Mouse (Mus musculus): ENCODE results near the gene Efs. TPM values are rescaled to one million over a fixed set of nuclear protein-coding genes. Genes with fewer than 3 reads are reported as not detected.

The Efs gene
- polyA plus RNA-seq, 1 experiment from 2014 or later = 42.4 TPM

DNA sequence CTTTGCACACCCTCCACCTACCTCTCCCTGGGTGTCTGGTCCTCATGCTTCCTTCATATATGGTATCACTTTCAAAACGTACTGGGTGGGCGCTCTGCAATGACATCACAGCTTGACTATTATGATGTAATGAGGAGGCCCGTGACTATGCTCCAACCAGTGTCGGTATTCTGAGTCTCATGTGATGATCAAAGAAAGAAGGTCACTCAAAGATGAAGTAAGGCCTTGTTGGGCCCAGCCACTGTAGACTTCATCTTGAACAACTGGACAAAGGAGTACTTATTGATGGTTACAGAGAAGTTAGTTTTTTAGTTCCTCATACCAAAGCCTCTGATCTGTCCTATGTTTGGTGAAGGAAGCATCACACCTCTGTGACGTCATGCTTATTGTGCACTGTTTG is 55.1 kb downstream of the Efs start, which contains the start of gene Homez:
Homez (minus strand) TSS at position 101 of the 400 bp plus-strand sequence.
- Histone ChIP-seq H3K27me3 (replicated peaks; ENCODE audit: low read depth, poor library complexity, severe bottlenecking) (peaks cover 19% of the 10 kb centered on the region; the same call in 1 of the 2 replicates), H3K9me3 (no peaks in the 10 kb centered on the region), H3K4me1 (peaks cover 4% of the 10 kb centered on the region), H3K36me3 (replicated peaks) (no peaks in the 10 kb centered on the region), H3K27ac (replicated peaks) (no peak within 1 kb of the TSS), H3K4me3 (no peak within 1 kb of the TSS)
- 89% methylated on average over 5 of the region's 5 CpGs for WGBS
- DNase-seq (ENCODE audit: low spot score) = no peak

DNA sequence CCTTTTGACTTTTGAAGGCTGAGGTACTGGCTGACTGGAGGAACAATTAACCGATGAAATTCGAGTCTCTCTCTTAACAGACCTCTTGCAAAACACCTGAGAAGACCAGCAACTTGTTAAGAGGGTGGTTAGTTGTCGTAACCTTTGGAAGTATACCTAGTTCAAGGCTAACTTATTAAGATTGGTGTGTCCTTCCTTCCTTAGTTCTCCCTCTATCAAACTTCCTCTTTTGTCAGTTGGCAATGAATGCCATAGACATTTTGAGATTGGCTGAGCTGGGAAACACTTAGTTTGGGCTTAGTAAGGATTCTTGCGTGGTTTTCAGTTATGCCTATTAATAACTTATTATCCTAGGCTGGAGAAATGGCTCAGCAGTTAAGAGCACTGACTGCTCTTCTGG is 57.9 kb downstream of the Efs start:
- Histone ChIP-seq H3K4me1 (peaks cover 5% of the 10 kb centered on the region), H3K27me3 (replicated peaks; ENCODE audit: low read depth, poor library complexity, severe bottlenecking) (no peaks in the 10 kb centered on the region), H3K9me3 (no peaks in the 10 kb centered on the region), H3K4me3 (no peak overlapping the region), H3K27ac (replicated peaks) (no peak overlapping the region), H3K36me3 (replicated peaks) (no peaks in the 10 kb centered on the region)
- WGBS = 87% methylated on average over 4 of the region's 4 CpGs
- no peak for DNase-seq (ENCODE audit: low spot score)

DNA sequence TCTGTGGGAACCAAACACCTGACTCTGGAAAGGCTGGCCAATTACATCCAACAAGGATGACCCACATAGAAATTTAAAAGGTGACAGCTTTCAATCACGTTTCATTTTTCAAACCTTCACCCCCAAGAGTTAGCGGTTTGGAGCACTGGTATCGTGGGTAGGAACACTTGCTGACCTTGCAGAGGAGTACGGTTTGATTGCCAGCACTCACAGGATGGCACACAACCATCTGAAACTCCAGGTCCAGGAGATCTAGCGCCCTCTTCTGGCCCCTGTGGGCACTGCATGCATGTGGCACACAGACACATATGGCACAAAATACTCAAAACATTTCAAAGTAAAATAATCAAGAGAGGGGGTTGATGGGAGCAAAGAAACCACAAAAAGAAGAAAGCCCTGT is 59.0 kb downstream of the Efs start:
- H3K36me3 ChIP-seq (replicated peaks) = no peaks in the 10 kb centered on the region
- H3K27me3 ChIP-seq (replicated peaks; ENCODE audit: low read depth, poor library complexity, severe bottlenecking) = no peaks in the 10 kb centered on the region
- no peaks in the 10 kb centered on the region for H3K9me3 ChIP-seq
- no peak overlapping the region for H3K4me3 ChIP-seq
- DNase-seq (ENCODE audit: low spot score) = peak; percentile 39
- peaks cover 14% of the 10 kb centered on the region for H3K4me1 ChIP-seq
- WGBS = 54% methylated on average over 5 of the region's 5 CpGs
- H3K27ac ChIP-seq (replicated peaks) = no peak overlapping the region

MicroRNAs within 50 kb of the gene (microRNA counts, 519-probe panel; counts per million panel counts)
- 188 counts per million, percentile 57 among the panel's probes with 10 or more counts for microRNA mmu-miR-208a
- 188 counts per million, percentile 57 among the panel's probes with 10 or more counts for microRNA mmu-miR-208b

Small RNA genes lying within 50 kb of the gene (microRNA-seq; reads per million reads assigned to microRNA genes)
- 12.5 reads per million, percentile 23 among the genes with 10 or more reads in this experiment for gene Mir208a
- 108 reads per million, percentile 50 among the genes with 10 or more reads in this experiment for gene Mir208b

Other genes starting within 250 kb of the Efs start
- gene 1700123O20Rik, start 239.9 kb downstream of the Efs start, polyA plus RNA-seq (2016; fragmentation: Nextera tagmentation; extraction: Ambion mirVana) = 115 and 116 TPM in 2 replicates
- gene Acin1, start 239.2 kb downstream of the Efs start, polyA plus RNA-seq (2016; fragmentation: Nextera tagmentation; extraction: Ambion mirVana) = 150 and 152 TPM in 2 replicates
- gene Gm29776, start 227.3 kb downstream of the Efs start, polyA plus RNA-seq (2016; fragmentation: Nextera tagmentation; extraction: Ambion mirVana) = 0.10 and 0.12 TPM in 2 replicates
- gene Cebpe, start 214.0 kb downstream of the Efs start, polyA plus RNA-seq (2016; fragmentation: Nextera tagmentation; extraction: Ambion mirVana) = not detected in 2 replicates
- gene Slc7a8, start 144.2 kb downstream of the Efs start, polyA plus RNA-seq (2016; fragmentation: Nextera tagmentation; extraction: Ambion mirVana) = 1.3 and 1.6 TPM in 2 replicates
- gene Rnf212b, start 112.0 kb downstream of the Efs start, polyA plus RNA-seq (2016; fragmentation: Nextera tagmentation; extraction: Ambion mirVana) = not detected in 2 replicates
- 20.3 and 22.1 TPM in 2 replicates for gene Homez, start 55.2 kb downstream of the Efs start, polyA plus RNA-seq (2016; fragmentation: Nextera tagmentation; extraction: Ambion mirVana)
- gene Ppp1r3e, start 48.6 kb downstream of the Efs start, polyA plus RNA-seq (2016; fragmentation: Nextera tagmentation; extraction: Ambion mirVana) = 0.56 and 0.60 TPM in 2 replicates
- gene Bcl2l2, start 42.7 kb downstream of the Efs start, polyA plus RNA-seq (2016; fragmentation: Nextera tagmentation; extraction: Ambion mirVana) = 2.3 and 2.5 TPM in 2 replicates
- 0.14 and 0.25 TPM in 2 replicates for gene Gm20521, start 42.7 kb downstream of the Efs start, polyA plus RNA-seq (2016; fragmentation: Nextera tagmentation; extraction: Ambion mirVana)
- 173 TPM in 2 replicates for gene Pabpn1, start 33.6 kb downstream of the Efs start, polyA plus RNA-seq (2016; fragmentation: Nextera tagmentation; extraction: Ambion mirVana)
- gene Slc22a17, start 13.0 kb downstream of the Efs start, polyA plus RNA-seq (2016; fragmentation: Nextera tagmentation; extraction: Ambion mirVana) = 41.4 and 45.7 TPM in 2 replicates
- 0.14 TPM in 1 of 2 replicates, not detected in the other for gene Il25, start 6.6 kb upstream of the Efs start, polyA plus RNA-seq (2016; fragmentation: Nextera tagmentation; extraction: Ambion mirVana)
- 2.2 and 2.7 TPM in 2 replicates for gene Cmtm5, start 10.1 kb upstream of the Efs start, polyA plus RNA-seq (2016; fragmentation: Nextera tagmentation; extraction: Ambion mirVana)
- gene Myh6, start 40.8 kb upstream of the Efs start, polyA plus RNA-seq (2016; fragmentation: Nextera tagmentation; extraction: Ambion mirVana) = 0.26 and 2.0 TPM in 2 replicates
- not detected in 2 replicates for gene Gm17428, start 50.8 kb upstream of the Efs start, polyA plus RNA-seq (2016; fragmentation: Nextera tagmentation; extraction: Ambion mirVana)
- 1.9 and 8.4 TPM in 2 replicates for gene Myh7, start 68.5 kb upstream of the Efs start, polyA plus RNA-seq (2016; fragmentation: Nextera tagmentation; extraction: Ambion mirVana)
- gene Ngdn, start 89.3 kb upstream of the Efs start, polyA plus RNA-seq (2016; fragmentation: Nextera tagmentation; extraction: Ambion mirVana) = 91.1 and 94.2 TPM in 2 replicates
- gene Zfhx2, start 166.2 kb upstream of the Efs start, polyA plus RNA-seq (2016; fragmentation: Nextera tagmentation; extraction: Ambion mirVana) = 6.1 and 6.8 TPM in 2 replicates
- gene Thtpa, start 168.7 kb upstream of the Efs start, polyA plus RNA-seq (2016; fragmentation: Nextera tagmentation; extraction: Ambion mirVana) = 22.4 and 22.8 TPM in 2 replicates
- 14.5 and 15.8 TPM in 2 replicates for gene Ap1g2, start 180.5 kb upstream of the Efs start, polyA plus RNA-seq (2016; fragmentation: Nextera tagmentation; extraction: Ambion mirVana)
- gene Jph4, start 190.8 kb upstream of the Efs start, polyA plus RNA-seq (2016; fragmentation: Nextera tagmentation; extraction: Ambion mirVana) = 0.45 and 0.81 TPM in 2 replicates

Data from embryonic facial prominence, embryonic 10.5 days (tissue).